Mouse (Mus musculus) myocyte (in vitro differentiated cells): ENCODE measurements at regions not wholly inside any gene's neighbourhood (a gene's known extent, or its start where the extent isn't known, plus 50 kb on each side); places are given as distances from the start of the nearest gene placed in this dataset.
"Not testable (repeated sequence)": the region's sequence is repeated elsewhere in the genome, so short reads cannot be mapped to it uniquely, and the experiment has no call there.

Experiments used
- H3K27me3 ChIP-seq: one replicate; pipeline ENCODE4 v1.6.1; 2011; ENCODE audit not compliant: control insufficient read depth, insufficient read depth, insufficient read length
- H3K36me3 ChIP-seq: one replicate; pipeline ENCODE4 v1.6.1; 2011; ENCODE audit not compliant: control insufficient read depth, insufficient read depth
- H3K4me2 ChIP-seq: one replicate; pipeline ENCODE4 v1.6.1; 2011; ENCODE audit warnings: low read depth, control low read depth
- H3K4me3 ChIP-seq: one replicate; pipeline ENCODE4 v1.5.1; 2011; ENCODE audit warnings: mild to moderate bottlenecking, control low read depth, moderate library complexity
- H3K79me2 ChIP-seq: one replicate; pipeline ENCODE4 v1.6.1; 2011; ENCODE audit not compliant: control insufficient read depth, insufficient read depth
- H3ac ChIP-seq: one replicate; pipeline ENCODE4 v1.6.1; 2011; ENCODE audit not compliant: control insufficient read depth, insufficient read length
- CEBPB ChIP-seq: IDR thresholded peaks from 2 replicates; pipeline ENCODE4 v1.6.1; 2011; ENCODE audit warnings: mild to moderate bottlenecking, moderate library complexity; ENCODE audit not compliant: poor library complexity, insufficient read depth, severe bottlenecking
- E2F4 ChIP-seq: IDR thresholded peaks from one replicate; pipeline ENCODE4 v1.6.1; 2011; ENCODE audit warnings: mild to moderate bottlenecking, control low read depth, moderate library complexity; ENCODE audit not compliant: insufficient read depth
- MAX ChIP-seq: IDR thresholded peaks from one replicate; pipeline ENCODE4 v1.6.1; 2011; ENCODE audit warnings: low read depth, mild to moderate bottlenecking, control low read depth
- MYOD1 ChIP-seq, 3 experiments: IDR thresholded peaks; one replicate each; pipeline ENCODE4 v1.6.1; 2011; ENCODE audit warnings: control low read depth in 2 of 3, low read depth in 2 of 3, mild to moderate bottlenecking in 2 of 3, moderate library complexity in 1 of 3; ENCODE audit not compliant: insufficient read length in 2 of 3, control insufficient read depth in 1 of 3
- MYOG ChIP-seq, 3 experiments: IDR thresholded peaks; one replicate each; pipeline ENCODE4 v1.6.1; 2011; ENCODE audit warnings: control low read depth in 2 of 3, low read depth in 2 of 3, mild to moderate bottlenecking in 2 of 3; ENCODE audit not compliant: insufficient read length in 2 of 3, control insufficient read depth in 1 of 3, insufficient read depth in 1 of 3
- POLR2A ChIP-seq: IDR thresholded peaks from one replicate; pipeline ENCODE4 v1.6.1; 2011; ENCODE audit warnings: low read depth, mild to moderate bottlenecking, control low read depth, moderate library complexity; ENCODE audit not compliant: insufficient read length
- POLR2AphosphoS2 ChIP-seq: IDR thresholded peaks from one replicate; pipeline ENCODE4 v1.6.1; 2011; ENCODE audit warnings: low read depth, control low read depth; ENCODE audit not compliant: insufficient read length
- REST ChIP-seq: IDR thresholded peaks from one replicate; pipeline ENCODE4 v1.6.1; 2011; ENCODE audit warnings: mild to moderate bottlenecking, control low read depth, moderate library complexity; ENCODE audit not compliant: insufficient read depth, insufficient read length
- SRF ChIP-seq: IDR thresholded peaks from one replicate; pipeline ENCODE4 v1.6.1; 2011; ENCODE audit warnings: low read depth; ENCODE audit not compliant: control insufficient read depth, insufficient read length
- TCF12 ChIP-seq: IDR thresholded peaks from one replicate; pipeline ENCODE4 v1.6.1; 2011; ENCODE audit warnings: mild to moderate bottlenecking, control low read depth; ENCODE audit not compliant: poor library complexity, insufficient read depth, severe bottlenecking
- TCF3 ChIP-seq: IDR thresholded peaks from one replicate; pipeline ENCODE4 v1.6.1; 2011; ENCODE audit warnings: low read depth, control low read depth; ENCODE audit not compliant: insufficient read length
- USF1 ChIP-seq: IDR thresholded peaks from one replicate; pipeline ENCODE4 v1.6.1; 2011; ENCODE audit warnings: low read depth, mild to moderate bottlenecking, control low read depth, moderate library complexity

DNA sequence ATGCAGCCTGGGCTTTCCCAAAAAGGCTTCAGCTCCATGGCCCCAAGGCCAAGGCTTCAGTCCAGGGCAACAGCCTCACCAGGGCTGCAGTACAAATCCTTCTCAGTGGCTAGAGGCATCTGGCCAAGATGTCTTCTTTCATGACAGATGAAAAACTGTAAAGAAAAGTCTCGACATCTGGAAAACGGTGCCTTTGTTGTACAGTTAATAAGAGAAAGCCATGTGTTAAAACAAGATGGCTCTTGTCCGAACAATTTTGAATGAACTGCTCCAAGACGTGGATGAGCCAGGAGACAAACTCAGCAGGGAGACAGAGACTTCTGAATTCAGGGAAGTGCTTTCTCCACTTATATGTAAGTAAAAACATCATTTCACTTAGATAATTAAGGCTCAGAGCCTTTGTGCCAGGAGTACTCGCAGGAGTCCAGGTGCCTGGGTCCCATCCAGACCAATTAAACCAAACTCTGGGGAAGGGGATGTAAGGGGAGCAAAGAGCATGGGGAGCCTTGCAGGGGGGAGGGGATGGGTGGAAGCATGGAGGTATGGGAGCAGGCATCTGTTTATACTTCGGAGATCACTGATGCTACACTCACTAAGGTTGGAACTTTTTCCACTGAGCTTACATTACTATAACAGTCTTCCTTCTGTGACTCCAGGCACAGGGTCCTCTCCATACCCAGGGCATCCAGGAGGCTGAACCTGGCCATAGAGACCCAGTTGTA is 125.8 kb upstream of the Zfp637 start:
- no peak overlapping the region for H3K4me2 ChIP-seq
- H3K4me3 ChIP-seq = no peak overlapping the region
- TF ChIP-seq SRF (no peak), TCF12 (no peak), E2F4 (no peak), MYOG (IDR thresholded peaks at IDR 0.05; ENCODE audit: control insufficient read depth in 1 of 3, insufficient read depth in 1 of 3, insufficient read length in 2 of 3, low read depth in 2 of 3) (no peak)
- no peaks in the 10 kb centered on the region for H3K79me2 ChIP-seq
- no peaks in the 10 kb centered on the region for H3K27me3 ChIP-seq
- H3K36me3 ChIP-seq = no peaks in the 10 kb centered on the region
- H3ac ChIP-seq = no peak overlapping the region

DNA sequence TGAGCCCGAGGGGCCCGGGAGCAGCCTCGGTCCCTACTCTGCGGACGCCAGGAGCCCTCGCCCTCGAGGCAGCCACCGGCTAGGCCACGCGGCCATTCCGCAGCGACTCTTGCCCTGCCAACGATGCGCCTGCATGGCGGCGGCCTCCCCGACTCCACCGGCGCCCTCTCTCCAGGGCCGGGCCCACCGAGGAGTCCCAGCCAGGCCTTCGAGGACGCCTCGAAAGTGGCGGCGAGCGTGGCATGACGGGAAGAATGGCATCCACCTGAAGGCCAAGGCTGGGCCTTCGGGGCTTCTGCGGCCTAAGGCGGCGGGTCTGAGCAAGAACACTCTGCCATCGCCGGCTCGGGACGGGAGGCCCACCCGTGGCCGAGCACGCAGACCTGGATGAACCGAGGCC is 124.6 kb upstream of the Zfp637 start:
- H3K4me2 ChIP-seq = not testable (repeated sequence)

DNA sequence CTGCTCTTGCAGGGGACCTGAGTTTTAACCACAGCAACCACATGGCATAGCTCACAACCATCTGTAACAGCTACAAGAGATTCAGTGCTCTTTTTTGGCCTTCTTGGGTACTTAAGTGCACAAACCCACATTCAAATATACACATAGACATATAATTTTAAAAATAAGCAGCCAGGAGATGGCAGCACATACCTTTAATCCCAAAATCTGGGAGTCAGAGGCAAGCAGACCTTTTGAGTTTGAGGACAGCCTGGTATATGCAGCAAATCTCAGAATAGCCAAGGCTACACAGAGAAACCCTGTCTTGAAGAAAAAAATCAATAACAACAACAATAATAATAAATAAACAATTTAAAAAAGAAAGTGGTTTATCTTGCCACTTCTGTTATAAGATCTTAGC is 88.6 kb upstream of the Zfp637 start:
- not testable (repeated sequence) for H3K4me2 ChIP-seq, H3K27me3 ChIP-seq, H3K36me3 ChIP-seq, H3ac ChIP-seq, H3K79me2 ChIP-seq, H3K4me3 ChIP-seq

More for the DNA sequence above, 124.6 kb upstream of the Zfp637 start:
- H3K27me3 ChIP-seq, H3ac ChIP-seq, H3K4me3 ChIP-seq, H3K36me3 ChIP-seq, H3K79me2 ChIP-seq: not testable (repeated sequence)

DNA sequence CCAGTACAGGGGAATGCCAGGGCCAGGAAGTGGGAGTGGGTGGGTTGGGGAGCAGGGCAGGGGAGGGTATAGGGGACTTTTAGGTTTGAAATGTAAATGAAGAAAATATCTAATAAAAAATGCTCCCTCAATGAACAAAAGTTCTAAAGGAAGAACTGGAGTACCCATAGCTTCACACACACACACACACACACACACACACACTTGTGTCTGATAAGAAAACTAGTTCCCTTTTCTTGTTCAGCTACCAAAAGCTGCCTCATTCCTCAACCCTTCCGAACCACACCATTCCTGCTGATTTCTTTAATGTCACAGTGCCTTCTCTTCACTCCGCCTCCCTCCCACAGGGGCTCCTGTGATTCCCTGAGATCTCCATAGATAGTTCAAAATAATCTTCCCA is 85.3 kb upstream of the Zfp637 start:
- not testable (repeated sequence) for H3K36me3 ChIP-seq, H3K4me2 ChIP-seq, H3ac ChIP-seq, H3K79me2 ChIP-seq, H3K4me3 ChIP-seq, H3K27me3 ChIP-seq

DNA sequence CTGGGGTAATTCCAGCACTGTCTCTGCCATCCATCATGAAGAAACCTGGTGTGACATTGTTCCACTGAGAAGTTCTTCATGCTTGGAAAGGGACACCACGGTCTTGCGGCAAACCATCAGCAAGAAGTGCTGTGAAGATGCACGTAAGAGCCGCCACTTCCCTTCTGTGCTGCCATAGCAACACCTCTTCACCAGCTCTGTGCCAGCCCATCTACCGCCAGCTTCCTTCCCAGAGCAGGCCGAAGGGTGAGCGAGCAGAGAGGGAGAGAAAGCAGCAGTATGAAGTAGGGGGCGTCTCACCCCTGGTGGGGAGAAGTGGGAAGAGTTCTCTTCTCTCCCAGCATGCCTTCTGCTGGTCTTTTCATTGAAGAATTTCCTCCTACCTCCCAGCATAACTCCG is 84.8 kb upstream of the Zfp637 start:
- H3K79me2 ChIP-seq = no peaks in the 10 kb centered on the region
- H3K4me3 ChIP-seq = no peak overlapping the region
- no peak overlapping the region for H3ac ChIP-seq
- H3K36me3 ChIP-seq = no peaks in the 10 kb centered on the region
- no peaks in the 10 kb centered on the region for H3K27me3 ChIP-seq
- TF ChIP-seq CEBPB = no peak
- no peak overlapping the region for H3K4me2 ChIP-seq

DNA sequence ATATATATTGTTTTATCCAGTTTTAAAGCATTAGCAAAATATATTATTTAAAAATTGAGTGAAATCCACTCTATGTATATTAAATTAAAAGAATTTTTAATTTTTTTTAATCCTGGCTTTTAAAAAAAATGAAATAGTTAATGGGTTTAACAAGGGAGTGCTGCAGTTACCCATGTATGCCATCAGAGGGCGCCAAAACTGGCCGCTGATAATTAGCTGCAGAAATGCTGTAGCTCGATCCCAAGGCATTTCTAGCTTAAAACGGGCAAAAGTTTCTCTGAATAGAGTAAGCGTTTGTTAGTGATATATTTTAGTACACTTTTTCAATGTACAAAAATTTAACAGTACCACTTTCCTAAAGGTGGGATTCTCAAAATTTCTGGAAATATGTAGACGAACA is 82.5 kb upstream of the Zfp637 start:
- not testable (repeated sequence) for H3K4me2 ChIP-seq, H3K4me3 ChIP-seq, H3ac ChIP-seq, H3K79me2 ChIP-seq, H3K36me3 ChIP-seq, H3K27me3 ChIP-seq

DNA sequence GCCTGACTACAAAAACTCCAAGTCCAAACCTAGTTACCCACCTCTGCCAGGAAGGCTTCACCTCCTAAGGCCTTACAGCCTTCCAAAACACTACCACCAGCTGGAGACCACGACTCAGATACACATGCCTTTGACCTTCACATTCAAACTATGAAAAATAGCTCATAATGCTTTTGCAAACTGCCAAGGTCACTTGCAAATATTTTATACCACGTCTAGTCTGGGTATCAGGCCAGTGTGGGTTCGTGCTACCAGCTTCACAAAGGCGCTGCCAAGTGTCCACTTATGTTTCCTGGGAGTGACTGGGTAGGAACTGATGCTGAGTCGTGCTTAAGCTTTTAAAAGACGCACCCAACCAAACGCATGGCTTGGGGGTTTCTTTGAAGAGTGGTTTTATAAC is 69.5 kb upstream of the Zfp637 start:
- Histone ChIP-seq H3K36me3 (no peaks in the 10 kb centered on the region), H3K4me3 (no peak overlapping the region), H3K27me3 (peaks cover 5% of the 10 kb centered on the region), H3K79me2 (no peaks in the 10 kb centered on the region), H3K4me2 (no peak overlapping the region), H3ac (no peak overlapping the region)
- TF ChIP-seq TCF3 = no peak
- TF ChIP-seq POLR2A = no peak
- TF ChIP-seq MYOD1 (IDR thresholded peaks at IDR 0.05; ENCODE audit: control insufficient read depth in 1 of 3, insufficient read length in 2 of 3, low read depth in 2 of 3) = no peak
- TF ChIP-seq REST = no peak
- no peak for TF ChIP-seq MAX
- TF ChIP-seq MYOG (IDR thresholded peaks at IDR 0.05; ENCODE audit: control insufficient read depth in 1 of 3, insufficient read depth in 1 of 3, insufficient read length in 2 of 3, low read depth in 2 of 3) = no peak
- no peak for TF ChIP-seq SRF
- TF ChIP-seq TCF12 = no peak
- no peak for TF ChIP-seq CEBPB
- TF ChIP-seq POLR2AphosphoS2 = no peak
- no peak for TF ChIP-seq USF1
- TF ChIP-seq E2F4 = no peak
